Mouse (Mus musculus) testis, adult 2 months (tissue): ENCODE results near the gene Il17f. TPM values are rescaled to one million over a fixed set of nuclear protein-coding genes. Genes with fewer than 3 reads are reported as not detected.
"Not testable (repeated sequence)": the region's sequence is repeated elsewhere in the genome, so short reads cannot be mapped to it uniquely, and the experiment has no call there.

Experiments used
- H3K27ac ChIP-seq: fragments of 200-500 bp; 2 replicates; pipeline ENCODE4 v1.5.1; 2012; ENCODE audit warnings: low read depth, low read length; ENCODE audit not compliant: control insufficient read depth, insufficient read depth
- H3K27me3 ChIP-seq: fragments of 200-500 bp; 2 replicates; pipeline ENCODE4 v1.6.1; 2012; ENCODE audit warnings: mild to moderate bottlenecking, low read length, moderate library complexity; ENCODE audit not compliant: control insufficient read depth, insufficient read depth
- H3K36me3 ChIP-seq: fragments of 200-500 bp; 2 replicates; pipeline ENCODE4 v1.6.1; 2012; ENCODE audit warnings: mild to moderate bottlenecking, low read length; ENCODE audit not compliant: control insufficient read depth, insufficient read depth
- H3K4me1 ChIP-seq: fragments of 200-500 bp; 2 replicates; pipeline ENCODE4 v1.6.1; 2012; ENCODE audit warnings: low read length; ENCODE audit not compliant: control insufficient read depth, insufficient read depth
- H3K4me3 ChIP-seq: fragments of 200-500 bp; 2 replicates; pipeline ENCODE4 v1.5.1; 2012; ENCODE audit warnings: low read depth, mild to moderate bottlenecking, low read length, moderate library complexity, mixed read lengths; ENCODE audit not compliant: control insufficient read depth
- CTCF ChIP-seq: fragments of 200-500 bp; IDR thresholded peaks from 2 replicates; pipeline ENCODE4 v1.5.1; 2012; ENCODE audit warnings: low read depth, mild to moderate bottlenecking, inconsistent platforms, low read length, moderate library complexity; ENCODE audit not compliant: control insufficient read depth, insufficient read depth, insufficient replicate concordance
- POLR2A ChIP-seq: fragments of 200-500 bp; IDR thresholded peaks from 2 replicates; pipeline ENCODE4 v1.6.1; 2012; ENCODE audit warnings: low read depth, mild to moderate bottlenecking, inconsistent platforms, low read length, moderate library complexity; ENCODE audit not compliant: control insufficient read depth
- polyA plus RNA-seq: library from polyadenylated mRNA; depleted of rRNA; stranded (reverse); fragments of >200 nt; gene quantifications from 2 replicates; pipeline ENCODE4 v1.2.3, GENCODE M21; 2012

Gene Il17f
- polyA plus RNA-seq, 1 experiment: 0.19 TPM

DNA sequence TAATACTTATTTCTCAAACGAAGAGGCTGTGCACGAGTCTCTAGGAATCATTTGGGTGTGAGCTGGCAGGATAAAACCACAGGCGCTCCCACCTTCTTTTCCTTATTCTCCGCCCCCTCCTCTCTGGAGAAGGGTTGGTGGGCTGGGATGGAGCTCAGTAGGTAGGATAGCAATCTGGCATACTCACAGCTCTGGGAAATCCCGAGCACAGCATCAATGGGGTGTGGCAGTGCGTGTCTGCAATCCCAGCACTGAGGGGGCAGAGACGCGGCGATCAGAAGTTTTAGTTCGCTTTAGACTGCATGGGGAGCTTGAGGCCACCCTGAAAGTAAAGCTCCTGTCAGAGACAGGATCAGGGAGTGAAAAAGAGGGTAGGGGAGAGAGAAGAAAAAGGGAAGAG, 2.0 kb downstream of the Il17f start:
- Histone ChIP-seq H3K4me1 (0 out of 2 replicates have a peak, but pooled peaks cover 4% of the 10 kb centered on the region), H3K36me3 (no peaks in the 10 kb centered on the region), H3K27me3 (no peaks in the 10 kb centered on the region), H3K27ac (no peak overlapping the region), H3K4me3 (no peak overlapping the region)
- TF ChIP-seq CTCF (no peak), POLR2A (no peak)

DNA sequence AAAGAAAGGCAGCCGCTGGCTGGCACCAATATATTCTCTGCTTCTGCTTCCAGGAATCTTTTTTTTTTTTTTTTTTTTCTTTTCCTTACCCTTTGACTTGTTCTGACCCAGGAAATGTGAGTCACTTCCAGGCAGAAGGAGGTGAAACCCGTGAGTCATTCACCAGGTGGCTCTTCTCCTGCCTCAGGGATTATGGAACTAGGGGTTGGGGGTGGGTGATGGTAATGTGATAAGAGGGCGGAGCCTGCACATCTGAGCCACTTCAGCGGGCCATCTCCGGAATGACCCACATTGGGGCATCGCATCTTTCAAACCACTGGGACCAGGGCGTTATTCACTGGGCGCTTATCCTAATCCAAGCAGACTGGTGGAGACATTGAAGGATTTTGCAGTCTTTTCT, 3.4 kb downstream of the Il17f start:
- Histone ChIP-seq H3K36me3 (no peaks in the 10 kb centered on the region), H3K27me3 (no peaks in the 10 kb centered on the region), H3K4me1 (0 out of 2 replicates have a peak, but pooled peaks cover 4% of the 10 kb centered on the region), H3K27ac (no peak overlapping the region), H3K4me3 (no peak overlapping the region)
- TF ChIP-seq CTCF (no peak), POLR2A (no peak)

DNA sequence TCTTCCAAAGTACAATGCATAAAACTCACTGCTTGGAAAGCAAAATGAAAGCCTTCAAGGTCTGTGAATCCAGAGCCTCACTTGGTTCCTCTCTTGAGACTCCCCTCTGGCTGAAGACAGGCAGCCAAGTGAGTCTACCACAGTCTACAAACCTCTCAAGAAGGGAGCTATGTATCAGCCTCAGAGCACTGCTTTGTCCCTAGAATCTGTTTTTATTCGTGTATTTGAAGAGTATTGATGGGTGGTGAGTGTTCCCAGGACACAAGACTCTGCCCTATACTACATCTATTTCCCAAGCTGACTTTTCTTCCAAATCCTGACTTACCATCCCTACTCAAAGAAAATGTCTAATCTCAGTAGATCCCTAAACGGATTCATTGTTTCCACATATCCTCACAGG, 12.1 kb downstream of the Il17f start:
- TF ChIP-seq CTCF (no peak), POLR2A (no peak)
- Histone ChIP-seq H3K27me3 (no peaks in the 10 kb centered on the region), H3K4me3 (no peak overlapping the region), H3K4me1 (no peaks in the 10 kb centered on the region), H3K36me3 (no peaks in the 10 kb centered on the region), H3K27ac (no peak overlapping the region)

DNA sequence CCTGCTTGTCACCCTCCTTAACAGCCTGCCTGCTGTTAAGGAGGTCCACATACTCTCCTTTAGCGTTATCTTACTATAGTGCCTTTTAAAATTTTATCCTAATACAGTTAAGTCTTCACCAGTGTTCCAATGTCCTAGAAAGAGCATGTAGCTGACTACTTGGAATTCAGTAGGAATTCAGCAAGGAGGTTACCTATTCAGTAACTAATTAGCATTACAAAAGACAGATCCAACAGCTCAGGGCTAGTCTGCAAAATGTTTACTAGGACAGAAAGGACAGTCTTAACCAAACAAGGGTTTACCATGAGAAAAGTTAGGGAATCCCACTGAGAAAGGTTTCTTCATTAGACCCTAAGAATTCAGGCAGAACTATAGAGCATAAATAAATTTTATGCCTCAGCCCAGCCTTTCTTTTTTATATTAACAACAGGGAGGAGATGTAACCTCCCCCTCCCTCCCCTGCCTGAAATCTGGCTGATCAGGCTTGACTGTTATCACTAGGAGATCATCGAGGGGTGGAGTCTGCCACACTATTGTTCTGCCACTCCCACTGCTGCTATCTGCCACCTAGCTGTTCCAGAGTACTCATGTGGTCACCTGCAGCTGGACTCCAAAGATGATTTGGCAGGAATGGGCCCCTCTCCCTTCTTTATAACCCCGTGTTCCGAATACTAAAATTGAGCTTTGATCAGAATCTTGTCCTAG, 16.2 kb downstream of the Il17f start:
- H3K36me3 ChIP-seq, H3K27ac ChIP-seq, H3K4me3 ChIP-seq, H3K4me1 ChIP-seq, H3K27me3 ChIP-seq: not testable (repeated sequence)

DNA sequence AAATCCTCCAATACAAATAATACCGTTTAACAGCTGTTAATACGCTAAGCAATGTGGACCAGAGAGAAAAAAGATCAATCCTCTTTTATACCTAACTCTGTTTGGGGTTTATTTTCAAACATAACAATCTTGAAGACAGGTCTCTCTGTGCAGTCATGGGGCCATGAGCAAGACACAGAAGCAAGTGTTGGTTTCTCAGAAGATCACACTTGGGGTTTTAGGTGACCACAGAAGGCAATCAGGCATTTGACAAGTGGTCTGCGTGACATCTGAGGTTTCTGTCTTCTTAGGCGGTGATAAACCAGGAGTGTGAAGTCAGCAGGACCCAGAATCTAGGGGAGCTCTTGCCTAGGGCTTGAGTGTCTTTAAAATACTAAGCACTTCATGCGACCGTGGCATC, 23.9 kb downstream of the Il17f start:
- Histone ChIP-seq H3K27me3 (no peaks in the 10 kb centered on the region), H3K4me3 (no peak overlapping the region), H3K36me3 (no peaks in the 10 kb centered on the region), H3K27ac (no peak overlapping the region), H3K4me1 (no peaks in the 10 kb centered on the region)
- no peak for TF ChIP-seq POLR2A
- TF ChIP-seq CTCF: no peak

DNA sequence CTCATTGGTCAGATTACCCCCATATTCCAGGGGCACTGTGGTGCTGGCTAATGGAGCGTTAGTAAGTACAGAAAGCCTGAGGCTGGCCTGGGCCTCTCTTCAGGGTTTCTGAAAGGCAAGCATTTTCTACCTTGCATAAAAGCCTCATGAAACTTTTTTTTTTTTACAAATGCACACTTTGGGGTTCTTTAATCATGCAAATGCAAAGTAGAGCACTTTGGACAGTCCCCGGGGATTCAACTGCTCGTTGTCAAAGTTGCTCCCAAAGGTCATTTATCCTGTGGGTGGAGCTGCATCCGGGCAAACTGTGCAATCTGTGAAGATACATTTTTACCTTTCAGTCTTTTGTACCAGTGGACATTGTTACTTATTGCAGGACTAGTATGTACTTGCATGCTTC, 29.0 kb downstream of the Il17f start:
- H3K36me3 ChIP-seq: no peaks in the 10 kb centered on the region
- H3K27me3 ChIP-seq: no peaks in the 10 kb centered on the region
- no peaks in the 10 kb centered on the region for H3K4me1 ChIP-seq
- no peak overlapping the region for H3K27ac ChIP-seq
- TF ChIP-seq POLR2A: no peak
- TF ChIP-seq CTCF: no peak
- H3K4me3 ChIP-seq: no peak overlapping the region

DNA sequence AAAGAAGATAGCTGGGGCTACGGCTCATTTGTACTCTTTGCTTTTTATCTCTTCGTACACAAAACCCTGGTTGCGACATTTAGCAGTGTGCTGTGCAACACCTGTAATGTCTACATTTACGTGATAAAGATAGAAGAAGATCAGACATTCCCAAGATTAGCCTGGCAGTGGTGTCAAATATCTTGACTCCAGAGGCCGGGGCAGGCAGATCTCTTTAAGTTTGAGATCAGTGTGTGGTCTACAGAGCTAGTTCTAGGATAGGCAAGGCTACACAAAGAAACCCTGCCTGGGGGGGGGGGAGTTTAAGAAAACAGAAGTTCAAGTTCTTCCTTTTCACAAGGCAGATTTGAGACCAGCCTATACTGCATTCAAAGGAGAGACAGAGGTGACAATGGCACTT, 30.1 kb downstream of the Il17f start:
- H3K36me3 ChIP-seq: no peaks in the 10 kb centered on the region
- TF ChIP-seq CTCF (no peak), POLR2A (no peak)

DNA sequence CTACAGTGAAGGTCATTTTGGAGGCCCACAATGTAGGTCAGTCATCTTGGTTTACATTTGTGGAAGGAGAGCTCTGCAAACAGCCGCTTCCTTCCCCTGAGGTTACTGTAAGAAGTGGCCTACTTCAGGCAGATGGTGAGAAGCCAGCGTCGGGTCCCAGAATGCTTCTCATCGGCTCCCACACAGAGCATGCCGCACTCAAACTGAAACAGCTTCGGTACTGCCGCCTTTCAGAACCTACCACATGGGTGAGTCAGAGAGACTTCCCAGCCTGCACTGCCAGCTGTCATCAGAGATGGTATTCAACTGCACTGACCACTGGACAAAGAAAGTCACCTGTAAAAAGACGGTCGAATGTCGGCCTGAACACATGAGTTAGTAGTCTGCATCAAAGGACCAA, 30.6 kb downstream of the Il17f start:
- Histone ChIP-seq H3K4me1 (no peaks in the 10 kb centered on the region), H3K27ac (no peak overlapping the region), H3K36me3 (no peaks in the 10 kb centered on the region), H3K27me3 (no peaks in the 10 kb centered on the region), H3K4me3 (no peak overlapping the region)
- no peak for TF ChIP-seq POLR2A
- no peak for TF ChIP-seq CTCF

More for the DNA sequence above, 30.1 kb downstream of the Il17f start:
- Histone ChIP-seq H3K27me3 (no peaks in the 10 kb centered on the region), H3K27ac (no peak overlapping the region), H3K4me3 (no peak overlapping the region), H3K4me1 (no peaks in the 10 kb centered on the region)
